Mouse (Mus musculus) left cerebral cortex, postnatal 25 days (tissue): ENCODE data around the gene Tspan31. TPM values are rescaled to one million over a fixed set of nuclear protein-coding genes. Genes with fewer than 3 reads are reported as not detected.
"Not testable (repeated sequence)": the region's sequence is repeated elsewhere in the genome, so short reads cannot be mapped to it uniquely, and the experiment has no call there.

Source experiments
- DNase-seq, 2 experiments: peaks; one replicate each; pipeline ENCODE4 v3.0.0; 2022; ENCODE audit warnings: low spot score in 2 of 2, mixed read lengths in 1 of 2
- intact Hi-C: fragments of 180-260 bp; cut with DNase I; formaldehyde crosslinking; loops from one replicate; pipeline ENCODE4 v1.15.1; 2025
- total RNA-seq, 2 experiments: library from RNA; stranded (reverse); gene quantifications; 2 replicates each; pipeline ENCODE4 v1.2.3; 2021

Tspan31 gene
- total RNA-seq, 2 experiments from 2014 or later = 65.5 to 71.5 TPM

GRCm38 (mm10) chr10:127085633-127086032 lies 15.6 kb upstream of the Tspan31 start:
- DNase-seq = no peak
- intact Hi-C loops = no loop called here

GRCm38 (mm10) chr10:127085052-127085451 lies 15.0 kb upstream of the Tspan31 start:
- intact Hi-C loops = no loop called here
- no peak for DNase-seq

DNA sequence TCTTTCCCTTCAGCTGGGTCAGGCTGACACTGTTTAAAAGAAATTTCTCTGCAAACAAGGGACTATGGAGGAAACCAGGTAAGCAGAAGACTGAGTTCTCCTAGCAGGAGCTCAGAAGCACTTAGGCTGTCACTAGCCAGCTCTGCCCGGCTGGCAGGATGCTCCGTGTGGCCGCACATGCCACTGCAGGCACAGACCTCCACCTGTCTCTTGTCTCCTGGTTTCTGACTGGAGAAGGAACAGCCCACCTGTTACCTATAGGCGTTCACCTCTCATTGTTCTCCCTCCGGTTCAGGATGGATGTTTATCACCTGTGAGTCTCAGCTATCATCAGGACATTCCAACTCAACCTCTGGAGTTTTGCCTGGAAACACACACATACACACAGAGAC lies 13.8 kb upstream of the Tspan31 start:
- no peak for DNase-seq
- intact Hi-C loops = no loop called here

- DNase-seq = no peak
- intact Hi-C loops = no loop called here
Measured at GRCm38 (mm10) chr10:127083292-127083914, 13.3 kb upstream of the Tspan31 start.

DNA sequence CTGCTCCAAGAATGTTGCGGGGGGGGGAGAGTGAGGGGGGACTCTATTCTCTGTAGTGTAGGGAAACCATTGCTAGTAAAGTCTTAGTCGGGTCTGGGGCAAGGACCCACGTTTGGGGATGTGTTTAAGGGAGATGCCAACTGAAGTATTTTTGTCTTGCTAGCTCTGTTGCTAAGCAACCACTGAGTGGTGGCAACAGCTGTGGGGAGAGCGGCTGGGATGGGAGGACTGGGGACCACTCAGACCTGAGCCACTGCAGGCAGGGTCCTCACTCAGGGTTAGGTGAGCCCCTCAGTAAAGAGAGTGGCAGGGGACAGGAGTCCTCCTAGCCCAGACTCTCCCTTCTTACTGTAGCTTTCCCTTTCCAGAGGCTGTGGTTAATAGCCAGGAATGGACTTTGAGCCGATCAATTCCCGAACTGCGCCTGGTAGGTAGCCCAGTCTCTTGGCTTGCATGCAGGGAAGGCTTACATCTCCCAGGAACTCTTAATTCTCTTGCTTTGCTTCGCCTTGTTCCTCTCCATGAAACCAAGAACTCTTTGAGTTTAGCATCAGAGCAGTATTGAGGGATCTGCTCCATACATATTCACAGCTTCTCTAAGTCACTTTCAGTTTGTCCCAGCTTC lies 12.0 kb upstream of the Tspan31 start:
- intact Hi-C loops = no loop called here
- DNase-seq = peak in 1 of 2 experiments; percentile 64

GRCm38 (mm10) chr10:127080901-127081780 lies 11.1 kb upstream of the Tspan31 start:
- intact Hi-C loops = loop anchor here (1.0 kb wide), 1 partner anchor 10 kb away; no protein-coding TSS in a partner anchor
- peak in 1 of 2 experiments; percentile 72 for DNase-seq

GRCm38 (mm10) chr10:127079665-127080391 lies 9.8 kb upstream of the Tspan31 start:
- DNase-seq = no peak
- intact Hi-C loops = loop anchor here (1.0 to 5.0 kb wide), 2 partner anchors 11 to 87 kb away; partner anchors contain the start of gene B4galnt1

DNA sequence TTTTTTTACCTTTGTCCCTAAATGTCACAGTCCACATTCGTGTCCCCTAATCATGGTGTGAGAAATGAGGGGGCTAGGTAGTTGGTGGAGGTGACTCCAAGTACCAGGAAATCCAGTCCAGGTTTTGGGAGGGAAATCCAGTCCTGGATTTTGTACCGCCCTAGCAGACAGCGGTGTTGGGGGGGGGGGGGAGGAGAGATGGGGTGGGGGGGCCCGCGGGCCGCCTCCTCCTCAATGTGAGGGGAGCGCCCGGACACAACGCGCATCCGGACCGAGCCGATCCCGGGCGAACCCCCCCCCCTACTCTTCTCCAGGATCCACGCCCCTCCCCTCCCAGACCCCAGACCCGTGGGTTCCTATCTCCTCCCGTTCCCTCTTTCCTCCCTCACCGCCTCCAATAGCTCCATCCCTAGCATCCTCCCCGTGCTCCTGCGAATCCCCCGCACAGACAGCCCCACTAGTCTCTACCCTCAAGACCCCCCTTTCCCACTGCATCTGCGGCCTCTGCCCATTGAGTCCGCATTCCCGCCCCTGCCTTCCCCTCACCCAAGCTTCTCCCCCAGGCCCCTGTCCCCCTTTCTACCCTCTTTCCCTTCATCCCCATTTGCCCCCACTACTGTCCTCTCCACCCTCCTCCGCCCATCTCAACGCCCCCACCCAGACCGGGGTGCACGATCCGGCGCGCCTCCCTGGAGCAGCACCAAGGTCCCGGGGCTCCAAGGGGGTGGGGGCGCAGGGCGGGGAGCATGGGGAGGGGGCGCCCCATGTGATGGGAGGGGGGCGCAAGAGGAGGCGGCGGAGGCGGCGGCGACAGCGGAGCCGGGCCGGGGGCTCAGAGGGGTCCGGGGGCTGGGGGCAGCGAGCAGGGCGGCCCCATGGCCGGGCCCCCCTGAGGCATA lies 8.9 kb upstream of the Tspan31 start:
- DNase-seq = peak in 1 of 2 experiments; percentile 80
- intact Hi-C loops = loop anchor here (5.0 kb wide), 1 partner anchor 88 kb away; the partner anchor contains the start of gene B4galnt1

GRCm38 (mm10) chr10:127078001-127078676 lies 8.1 kb upstream of the Tspan31 start:
- peak in 1 of 2 experiments; percentile 93 for DNase-seq
- intact Hi-C loops = loop anchor here (5.0 kb wide), 1 partner anchor 89 kb away; the partner anchor contains the start of gene B4galnt1

DNA sequence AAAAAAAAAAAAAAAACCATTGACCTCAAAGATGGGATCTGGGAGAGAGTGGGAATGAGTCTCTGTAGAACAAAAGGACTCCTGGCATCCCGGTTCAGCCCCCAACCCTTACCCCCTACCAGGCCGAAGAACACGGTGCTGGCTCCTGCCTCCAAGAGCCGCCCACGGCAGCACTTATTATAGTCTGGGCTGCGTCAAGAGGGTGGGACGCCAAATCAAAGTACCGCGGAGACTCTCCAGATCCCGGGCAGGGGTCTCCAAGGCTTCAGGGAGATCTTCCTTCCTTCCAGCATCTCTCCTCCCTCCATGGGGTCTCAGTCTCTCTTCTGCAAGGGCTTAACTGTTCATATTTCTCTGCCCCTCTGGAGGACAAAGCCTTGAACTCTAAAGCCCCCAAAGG lies 7.5 kb upstream of the Tspan31 start:
- intact Hi-C loops = loop anchor here (5.0 kb wide), 1 partner anchor 90 kb away; the partner anchor contains the start of gene B4galnt1
- DNase-seq = peak in 1 of 2 experiments; percentile 74

GRCm38 (mm10) chr10:127076082-127076481 lies 6.0 kb upstream of the Tspan31 start:
- DNase-seq = peak in 1 of 2 experiments; percentile 68

GRCm38 (mm10) chr10:127075651-127076050 lies 5.6 kb upstream of the Tspan31 start:
- intact Hi-C loops = loop anchor here (5.0 kb wide), 1 partner anchor 92 kb away; the partner anchor contains the start of gene B4galnt1
- DNase-seq = no peak

More at GRCm38 (mm10) chr10:127076082-127076481, 6.0 kb upstream of the Tspan31 start:
- intact Hi-C loops = loop anchor here (5.0 kb wide), 1 partner anchor 91 kb away; the partner anchor contains the start of gene B4galnt1

- intact Hi-C loops = loop anchor here (5.0 kb wide), 1 partner anchor 92 kb away; the partner anchor contains the start of gene B4galnt1
- no peak for DNase-seq
Measured at GRCm38 (mm10) chr10:127075080-127075479, 5.0 kb upstream of the Tspan31 start, which contains the start of gene Agap2. Agap2 (plus strand) TSS chr10:127075284.

- no peak for DNase-seq
- intact Hi-C loops = no loop called here
Measured at GRCm38 (mm10) chr10:127073981-127074380, 3.9 kb upstream of the Tspan31 start.

DNA sequence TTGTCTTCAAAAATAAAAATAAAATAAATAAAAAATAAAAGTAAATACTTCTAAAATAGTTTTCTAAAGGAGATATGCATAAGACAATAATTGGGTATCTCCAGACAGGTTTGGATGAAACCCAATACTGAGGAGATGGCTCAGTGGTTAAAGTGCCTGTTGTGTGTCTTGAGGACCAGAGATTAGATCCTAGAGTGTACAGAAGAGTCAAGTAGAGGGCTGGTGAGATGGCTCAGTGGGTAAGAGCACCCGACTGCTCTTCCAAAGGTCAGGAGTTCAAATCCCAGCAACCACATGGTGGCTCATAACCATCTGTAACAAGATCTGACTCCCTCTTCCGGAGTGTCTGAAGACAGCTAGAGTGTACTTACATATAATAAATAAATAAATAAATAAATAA lies 2.9 kb upstream of the Tspan31 start:
- DNase-seq, intact Hi-C loops: not testable (repeated sequence)

DNA sequence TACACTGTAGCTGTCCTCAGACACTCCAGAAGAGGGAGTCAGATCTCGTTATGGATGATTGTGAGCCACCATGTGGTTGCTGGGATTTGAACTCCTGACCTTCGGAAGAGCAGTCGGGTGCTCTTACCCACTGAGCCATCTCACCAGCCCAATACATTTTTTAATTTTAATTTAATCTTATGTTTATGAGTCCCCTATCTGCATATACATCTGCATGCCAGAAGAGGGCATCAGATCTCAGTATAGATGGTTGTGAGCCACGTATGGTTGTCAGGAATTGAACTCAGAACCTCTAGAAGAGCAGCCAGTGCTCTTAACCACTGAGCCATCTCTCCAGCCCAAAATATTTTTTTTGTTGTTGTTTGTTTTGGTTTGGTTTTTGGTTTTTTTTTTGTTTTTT lies 2.2 kb upstream of the Tspan31 start:
- intact Hi-C loops, DNase-seq: not testable (repeated sequence)

GRCm38 (mm10) chr10:127071203-127071602 lies 1.1 kb upstream of the Tspan31 start:
- DNase-seq = no peak
- intact Hi-C loops = no loop called here
